Mouse (Mus musculus): ENCODE results near the gene Lbp.

The Lbp gene

GRCm38 (mm10) chr2:158305948-158306695, at the start of gene Lbp:
Gene Lbp, plus strand, starts transcription at chr2:158306493.
- no peak for DNase-seq

- no peak for DNase-seq
Observed at GRCm38 (mm10) chr2:158256894-158257293, 49.4 kb upstream of the Lbp start.

GRCm38 (mm10) chr2:158258005-158258418, 48.3 kb upstream of the Lbp start, which contains the start of gene Bpi:
Gene Bpi, plus strand, starts transcription at chr2:158258094.
- DNase-seq = no peak

GRCm38 (mm10) chr2:158258781-158259180, 47.5 kb upstream of the Lbp start:
- DNase-seq = peak; percentile 66

GRCm38 (mm10) chr2:158259498-158259897, 46.8 kb upstream of the Lbp start:
- no peak for DNase-seq

- DNase-seq = no peak
Observed at GRCm38 (mm10) chr2:158264877-158265276, 41.4 kb upstream of the Lbp start.

- no peak for DNase-seq
Observed at GRCm38 (mm10) chr2:158270017-158270416, 36.3 kb upstream of the Lbp start.

- DNase-seq = no peak
Observed at GRCm38 (mm10) chr2:158273646-158274045, 32.6 kb upstream of the Lbp start.

GRCm38 (mm10) chr2:158275349-158275748, 30.9 kb upstream of the Lbp start:
- no peak for DNase-seq

- no peak for DNase-seq
Observed at GRCm38 (mm10) chr2:158275811-158276210, 30.5 kb upstream of the Lbp start.

GRCm38 (mm10) chr2:158276451-158276850, 29.8 kb upstream of the Lbp start:
- DNase-seq = no peak

GRCm38 (mm10) chr2:158276878-158277277, 29.4 kb upstream of the Lbp start:
- no peak for DNase-seq

- DNase-seq = no peak
Observed at GRCm38 (mm10) chr2:158279656-158280055, 26.6 kb upstream of the Lbp start.

GRCm38 (mm10) chr2:158281497-158282205, 24.6 kb upstream of the Lbp start:
- no peak for DNase-seq

- no peak for DNase-seq
Observed at GRCm38 (mm10) chr2:158283136-158283535, 23.2 kb upstream of the Lbp start.

- DNase-seq = no peak
Observed at GRCm38 (mm10) chr2:158283771-158284170, 22.5 kb upstream of the Lbp start.

- DNase-seq = peak; percentile 32
Observed at GRCm38 (mm10) chr2:158284571-158284970, 21.7 kb upstream of the Lbp start.

- DNase-seq = no peak
Observed at GRCm38 (mm10) chr2:158285655-158286054, 20.6 kb upstream of the Lbp start.

GRCm38 (mm10) chr2:158295700-158296099, 10.6 kb upstream of the Lbp start:
- no peak for DNase-seq

GRCm38 (mm10) chr2:158299203-158299602, 7.1 kb upstream of the Lbp start:
- no peak for DNase-seq

- no peak for DNase-seq
Observed at GRCm38 (mm10) chr2:158299731-158300130, 6.6 kb upstream of the Lbp start.

- no peak for DNase-seq
Observed at GRCm38 (mm10) chr2:158302807-158303206, 3.5 kb upstream of the Lbp start.

- no peak for DNase-seq
Observed at GRCm38 (mm10) chr2:158306696-158307049, 380 bp downstream of the Lbp start.

- DNase-seq = no peak
Observed at GRCm38 (mm10) chr2:158308276-158308675, 2.0 kb downstream of the Lbp start.
